Mouse (Mus musculus): Measurements from ENCODE around the gene Trappc2l.

DNA sequence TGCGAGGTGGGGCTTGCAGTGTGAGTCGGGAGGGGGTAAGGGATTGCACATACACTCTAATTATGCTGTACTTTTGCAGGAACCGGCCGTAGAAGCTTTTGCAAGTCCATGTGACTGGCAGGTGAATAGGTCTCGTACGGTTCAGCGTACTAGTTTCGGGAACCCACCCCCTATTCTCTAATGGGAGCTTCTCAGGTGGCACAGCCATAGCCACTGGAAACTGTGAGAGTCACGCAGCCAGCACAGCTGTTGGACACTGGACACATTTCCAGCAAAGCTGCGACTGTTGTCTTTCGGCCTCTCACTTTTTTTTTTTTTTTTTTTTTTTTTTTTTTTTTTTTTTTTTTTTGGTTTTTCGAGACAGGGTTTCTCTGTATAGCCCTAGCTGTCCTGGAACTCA is 4.6 kb upstream of the Trappc2l start:
- TF ChIP-seq CTCF (conservative IDR thresholded peaks at IDR 0.05; ENCODE audit: low read length): no peak
- TF ChIP-seq NANOG (IDR thresholded peaks at IDR 0.05; ENCODE audit: borderline replicate concordance, low read length): no peak
- no peak for TF ChIP-seq POU5F1 (IDR thresholded peaks at IDR 0.05; ENCODE audit: borderline replicate concordance, low read length)
